Mouse (Mus musculus): ENCODE measurements around the gene Pla2g5. TPM values are rescaled to one million over a fixed set of nuclear protein-coding genes. Genes with fewer than 3 reads are reported as not detected.
"Not testable (repeated sequence)": the region's sequence is repeated elsewhere in the genome, so short reads cannot be mapped to it uniquely, and the experiment has no call there.

The Pla2g5 gene
- total and polyA plus RNA-seq, 3 experiments: 24.8 to 87.6 (median 33.0) TPM

DNA sequence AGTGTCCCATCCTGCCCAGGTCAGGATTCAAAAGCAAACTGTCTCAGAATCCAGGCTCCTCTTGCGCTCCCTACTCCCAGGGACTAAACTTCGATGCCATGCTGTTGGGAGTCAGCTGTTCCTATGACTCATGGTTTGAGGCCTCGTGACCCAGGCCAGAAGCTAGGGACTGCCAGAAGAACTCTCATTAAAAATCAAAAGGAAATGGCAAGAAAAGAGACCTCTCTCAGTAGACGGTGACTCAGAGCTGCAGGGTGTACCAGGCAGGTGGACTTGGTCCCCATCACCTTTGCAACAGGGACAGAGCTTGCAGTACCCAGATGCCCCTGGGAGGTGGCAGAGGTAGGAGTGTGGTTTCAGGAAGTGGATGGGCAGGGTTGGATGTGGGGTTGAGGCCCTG lies 14.4 kb upstream of the Pla2g5 start, which contains the start of gene Pla2g2e:
TSS of gene Pla2g2e (plus strand) at position 212 of the 400 bp plus-strand sequence.
- TF ChIP-seq EP300 (IDR thresholded peaks at IDR 0.05; ENCODE audit: insufficient read depth, low read depth, low read length) (no peak), CTCF (IDR thresholded peaks at IDR 0.05) (no peak), POLR2A (IDR thresholded peaks at IDR 0.05; ENCODE audit: insufficient read depth, low read depth, low read length) (no peak)
- H3K9ac ChIP-seq (ENCODE audit: low read depth, low read length): no peak within 1 kb of the TSS
- H3K4me3 ChIP-seq: no peak within 1 kb of the TSS
- no peaks in the 10 kb centered on the region for H3K36me3 ChIP-seq (ENCODE audit: control insufficient read depth, insufficient read depth, low read length)
- no peaks in the 10 kb centered on the region; the same call in 1 of the 2 replicates for H3K27me3 ChIP-seq (ENCODE audit: control insufficient read depth, insufficient read depth, low read length)
- 48% methylated on average over 4 of the region's 4 CpGs for WGBS
- no peaks in the 10 kb centered on the region for H3K79me2 ChIP-seq (replicated peaks; ENCODE audit: control insufficient read depth, insufficient read depth, low read length)
- intact Hi-C loops (cut with DNase I): no loop called here
- no peaks in the 10 kb centered on the region for H3K4me1 ChIP-seq (ENCODE audit: control insufficient read depth, insufficient read depth, low read length)
- H3K27ac ChIP-seq: no peak within 1 kb of the TSS
- DNase-seq: no peak

DNA sequence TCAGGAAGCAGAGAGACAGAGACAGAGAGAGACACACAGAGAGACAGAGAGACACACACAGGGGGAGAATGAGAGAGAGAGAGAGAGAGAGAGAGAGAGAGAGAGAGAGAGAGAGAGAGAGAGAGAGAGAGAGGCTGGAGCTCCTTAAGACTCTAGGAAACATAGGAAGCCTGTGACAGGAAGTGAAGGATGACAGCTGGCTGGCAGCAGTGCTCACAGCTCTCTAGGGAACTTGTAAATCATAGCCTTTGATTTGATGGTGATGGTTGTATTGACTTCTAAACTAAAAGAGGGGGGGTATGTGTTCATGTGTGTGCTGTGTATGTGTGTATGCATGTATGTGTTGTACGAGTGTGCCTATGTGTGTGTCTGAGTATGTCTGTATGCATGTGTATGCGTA lies 12.7 kb upstream of the Pla2g5 start:
- intact Hi-C loops (cut with DNase I): no loop called here
- Histone ChIP-seq H3K27me3 (ENCODE audit: control insufficient read depth, insufficient read depth, low read length) (no peaks in the 10 kb centered on the region), H3K9ac (ENCODE audit: low read depth, low read length) (no peak overlapping the region), H3K4me3 (no peak overlapping the region), H3K27ac (no peak overlapping the region), H3K4me1 (ENCODE audit: control insufficient read depth, insufficient read depth, low read length) (no peaks in the 10 kb centered on the region), H3K36me3 (ENCODE audit: control insufficient read depth, insufficient read depth, low read length) (no peaks in the 10 kb centered on the region), H3K79me2 (replicated peaks; ENCODE audit: control insufficient read depth, insufficient read depth, low read length) (no peaks in the 10 kb centered on the region)
- TF ChIP-seq CTCF (IDR thresholded peaks at IDR 0.05): no peak
- TF ChIP-seq POLR2A (IDR thresholded peaks at IDR 0.05; ENCODE audit: insufficient read depth, low read depth, low read length): no peak
- no peak for TF ChIP-seq EP300 (IDR thresholded peaks at IDR 0.05; ENCODE audit: insufficient read depth, low read depth, low read length)
- 95% methylated on average over 2 of the region's 2 CpGs for WGBS
- DNase-seq: no peak

DNA sequence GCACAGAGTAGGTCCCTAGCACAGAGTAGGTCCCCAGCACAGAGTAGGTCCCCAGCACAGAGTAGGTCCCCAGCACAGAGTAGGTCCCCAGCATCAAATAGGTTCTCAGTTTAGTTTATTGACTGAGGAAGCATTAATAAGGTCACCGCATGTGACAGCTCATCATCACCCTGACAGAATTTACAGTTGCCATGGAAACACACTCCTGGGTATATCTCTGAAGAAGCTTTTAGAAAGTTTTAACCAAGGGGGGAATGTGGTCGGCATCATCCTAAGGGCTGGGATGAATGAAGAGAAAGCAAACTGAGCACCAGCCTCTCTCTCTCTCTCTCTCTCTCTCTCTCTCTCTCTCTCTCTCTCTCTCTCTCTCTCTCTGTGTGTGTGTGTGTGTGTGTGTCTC lies 12.0 kb upstream of the Pla2g5 start:
- WGBS: 87% methylated on average over 2 of the region's 2 CpGs
- not testable (repeated sequence) for DNase-seq

DNA sequence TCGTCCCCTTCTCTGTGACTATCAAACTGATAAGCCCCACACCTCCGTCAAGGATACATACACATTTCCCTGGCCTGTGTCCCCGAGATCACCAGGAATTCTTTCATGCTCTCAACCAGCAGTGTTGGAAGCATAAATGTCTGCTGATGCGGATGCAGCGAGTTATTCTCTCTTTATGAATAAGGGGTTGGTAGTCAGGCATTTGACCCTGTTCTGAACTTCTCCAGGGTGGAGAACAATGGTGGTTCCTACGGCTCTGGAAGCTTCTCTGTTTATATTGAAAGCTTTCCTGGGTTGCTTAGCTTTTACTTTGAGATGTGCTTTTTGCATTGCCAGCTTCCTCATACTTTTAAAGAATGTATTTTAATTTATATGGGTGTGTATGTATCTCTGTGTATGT lies 10.6 kb upstream of the Pla2g5 start, which contains the start of gene Gm13030:
TSS of gene Gm13030 (minus strand) at position 101 of the 400 bp plus-strand sequence.
- DNase-seq: no peak
- no peaks in the 10 kb centered on the region for H3K36me3 ChIP-seq (ENCODE audit: control insufficient read depth, insufficient read depth, low read length)
- WGBS: 74% methylated on average over 6 of the region's 6 CpGs
- intact Hi-C loops (cut with DNase I): no loop called here
- no peak within 1 kb of the TSS for H3K9ac ChIP-seq (ENCODE audit: low read depth, low read length)
- no peak within 1 kb of the TSS for H3K27ac ChIP-seq
- H3K79me2 ChIP-seq (replicated peaks; ENCODE audit: control insufficient read depth, insufficient read depth, low read length): no peaks in the 10 kb centered on the region
- H3K4me3 ChIP-seq: no peak within 1 kb of the TSS
- no peak for TF ChIP-seq CTCF (IDR thresholded peaks at IDR 0.05)
- no peak for TF ChIP-seq EP300 (IDR thresholded peaks at IDR 0.05; ENCODE audit: insufficient read depth, low read depth, low read length)
- H3K27me3 ChIP-seq (ENCODE audit: control insufficient read depth, insufficient read depth, low read length): no peaks in the 10 kb centered on the region
- no peaks in the 10 kb centered on the region for H3K4me1 ChIP-seq (ENCODE audit: control insufficient read depth, insufficient read depth, low read length)

More for the DNA sequence above, 12.0 kb upstream of the Pla2g5 start:
- H3K79me2 ChIP-seq (replicated peaks; ENCODE audit: control insufficient read depth, insufficient read depth, low read length); H3K27ac ChIP-seq; H3K4me3 ChIP-seq; H3K36me3 ChIP-seq (ENCODE audit: control insufficient read depth, insufficient read depth, low read length); H3K9ac ChIP-seq (ENCODE audit: low read depth, low read length); H3K27me3 ChIP-seq (ENCODE audit: control insufficient read depth, insufficient read depth, low read length); H3K4me1 ChIP-seq (ENCODE audit: control insufficient read depth, insufficient read depth, low read length); intact Hi-C loops (cut with DNase I): not testable (repeated sequence)

DNA sequence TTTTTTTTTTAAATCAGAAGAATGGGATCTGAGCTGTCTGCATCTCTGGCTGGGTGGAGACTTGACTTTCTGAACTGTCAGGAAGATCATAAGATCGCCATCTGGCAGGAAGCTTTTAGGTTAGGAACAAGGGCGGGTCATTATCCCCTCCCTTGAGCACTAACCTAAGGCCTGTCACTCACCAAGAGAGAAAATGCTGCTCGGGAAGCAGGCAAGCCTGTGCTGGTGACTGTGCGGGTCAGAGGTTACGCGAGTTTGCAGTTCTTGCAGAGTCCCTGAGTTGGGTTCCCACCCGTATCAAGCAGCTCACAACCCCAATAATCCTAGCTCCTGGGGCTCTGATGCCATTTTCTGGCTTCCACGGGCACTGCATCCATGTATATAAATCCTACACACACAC lies 5.4 kb upstream of the Pla2g5 start:
- H3K27me3 ChIP-seq (ENCODE audit: control insufficient read depth, insufficient read depth, low read length): no peaks in the 10 kb centered on the region
- no peak for TF ChIP-seq EP300 (IDR thresholded peaks at IDR 0.05; ENCODE audit: insufficient read depth, low read depth, low read length)
- TF ChIP-seq CTCF (IDR thresholded peaks at IDR 0.05): no peak
- TF ChIP-seq POLR2A (IDR thresholded peaks at IDR 0.05; ENCODE audit: insufficient read depth, low read depth, low read length): no peak
- H3K9ac ChIP-seq (ENCODE audit: low read depth, low read length): no peak overlapping the region
- H3K27ac ChIP-seq: no peak overlapping the region
- intact Hi-C loops (cut with DNase I): no loop called here
- H3K79me2 ChIP-seq (replicated peaks; ENCODE audit: control insufficient read depth, insufficient read depth, low read length): no peaks in the 10 kb centered on the region
- no peak for DNase-seq
- H3K4me3 ChIP-seq: no peak overlapping the region
- H3K36me3 ChIP-seq (ENCODE audit: control insufficient read depth, insufficient read depth, low read length): no peaks in the 10 kb centered on the region
- H3K4me1 ChIP-seq (ENCODE audit: control insufficient read depth, insufficient read depth, low read length): peaks cover 2% of the 10 kb centered on the region; the same call in 1 of the 2 replicates
- WGBS: 62% methylated on average over 8 of the region's 8 CpGs

DNA sequence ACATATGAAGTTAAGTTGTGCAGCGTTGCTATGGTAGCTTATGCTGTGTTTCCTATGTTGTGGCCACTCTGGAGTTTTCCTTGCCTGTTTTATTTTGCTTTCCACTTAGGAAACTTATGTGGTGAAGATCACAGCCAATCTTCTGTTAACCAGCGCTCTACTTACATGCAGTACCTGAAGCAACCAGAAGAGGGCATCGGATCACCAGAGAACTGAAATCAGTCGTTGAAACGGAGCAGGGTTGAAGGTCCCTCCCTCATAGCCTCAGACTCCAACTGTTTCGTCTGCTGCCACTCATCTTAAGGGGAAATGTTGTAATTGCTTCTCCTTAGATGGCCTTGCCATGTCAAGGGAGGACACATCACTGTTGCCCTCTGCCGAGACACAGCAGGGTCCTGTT lies 3.1 kb upstream of the Pla2g5 start:
- Histone ChIP-seq H3K79me2 (replicated peaks; ENCODE audit: control insufficient read depth, insufficient read depth, low read length) (no peaks in the 10 kb centered on the region), H3K9ac (ENCODE audit: low read depth, low read length) (no peak overlapping the region), H3K27me3 (ENCODE audit: control insufficient read depth, insufficient read depth, low read length) (no peaks in the 10 kb centered on the region), H3K36me3 (ENCODE audit: control insufficient read depth, insufficient read depth, low read length) (no peaks in the 10 kb centered on the region), H3K27ac (no peak overlapping the region), H3K4me1 (ENCODE audit: control insufficient read depth, insufficient read depth, low read length) (peaks cover 2% of the 10 kb centered on the region; the same call in 1 of the 2 replicates), H3K4me3 (no peak overlapping the region)
- WGBS: 12% methylated on average over 7 of the region's 7 CpGs
- peak; percentile 66 to 68 for DNase-seq
- intact Hi-C loops (cut with DNase I): loop anchor here (1.0 kb wide), 1 partner anchor 18 kb away; no protein-coding TSS in a partner anchor
- TF ChIP-seq EP300 (IDR thresholded peaks at IDR 0.05; ENCODE audit: insufficient read depth, low read depth, low read length): 0 out of 2 replicates have a peak, but pooled peaks have one; percentile 33
- TF ChIP-seq CTCF (IDR thresholded peaks at IDR 0.05): no peak; the same call in none of the 2 replicates
- no peak for TF ChIP-seq POLR2A (IDR thresholded peaks at IDR 0.05; ENCODE audit: insufficient read depth, low read depth, low read length)
